Mouse (Mus musculus) forebrain, embryonic 15.5 days (tissue): ENCODE data around the gene Cdc42ep2. TPM values are rescaled to one million over a fixed set of nuclear protein-coding genes. Genes with fewer than 3 reads are reported as not detected.

ENCODE experiments used
- ATAC-seq: fragments of 200-750 bp; cut with Nextera tagmentation; replicated peaks from 2 replicates; pipeline ENCODE4 v1.8.0; 2017; ENCODE audit warnings: mild to moderate bottlenecking, moderate TSS enrichment, moderate library complexity
- H3K27ac ChIP-seq: fragments of 300-500 bp; sonication (generic); replicated peaks from 2 replicates; pipeline ENCODE4 v1.5.1; 2015; ENCODE audit warnings: mild to moderate bottlenecking, inconsistent platforms
- H3K27me3 ChIP-seq: fragments of 300-500 bp; sonication (generic); 2 replicates; pipeline ENCODE4 v1.6.1; 2015; ENCODE audit warnings: inconsistent platforms
- H3K36me3 ChIP-seq: fragments of 300-500 bp; sonication (generic); 2 replicates; pipeline ENCODE4 v1.6.1; 2015; ENCODE audit warnings: mild to moderate bottlenecking, inconsistent platforms
- H3K4me1 ChIP-seq: fragments of 300-500 bp; sonication (generic); 2 replicates; pipeline ENCODE4 v1.6.1; 2015; ENCODE audit warnings: inconsistent platforms
- H3K4me2 ChIP-seq: fragments of 300-500 bp; sonication (generic); replicated peaks from 2 replicates; pipeline ENCODE4 v1.6.1; 2015; ENCODE audit warnings: mild to moderate bottlenecking, inconsistent platforms
- H3K4me3 ChIP-seq: fragments of 300-500 bp; sonication (generic); 2 replicates; pipeline ENCODE4 v1.5.1; 2015; ENCODE audit warnings: mild to moderate bottlenecking, inconsistent platforms
- H3K9ac ChIP-seq: fragments of 300-500 bp; sonication (generic); replicated peaks from 2 replicates; pipeline ENCODE4 v1.6.1; 2015; ENCODE audit warnings: mild to moderate bottlenecking, inconsistent platforms
- H3K9me3 ChIP-seq: fragments of 300-500 bp; sonication (generic); 2 replicates; pipeline ENCODE4 v1.6.1; 2016; ENCODE audit warnings: inconsistent platforms
- WGBS: fragments of 180-500 bp; shearing (Covaris S2); methylation state at CpG from one replicate; pipeline ENCODE4 v1.1.7; 2015; ENCODE audit warnings: mixed read lengths; 5-methylcytosine and 5-hydroxymethylcytosine counted together
- polyA plus RNA-seq: library from polyadenylated mRNA; unstranded; fragments of >200 nt; fragmentation: Nextera tagmentation; extraction: Ambion mirVana; gene quantifications from 2 replicates; pipeline ENCODE4 v1.2.1, GENCODE M21; 2015

The Cdc42ep2 gene
- polyA plus RNA-seq, 1 experiment from 2014 or later: 10.1 TPM

DNA sequence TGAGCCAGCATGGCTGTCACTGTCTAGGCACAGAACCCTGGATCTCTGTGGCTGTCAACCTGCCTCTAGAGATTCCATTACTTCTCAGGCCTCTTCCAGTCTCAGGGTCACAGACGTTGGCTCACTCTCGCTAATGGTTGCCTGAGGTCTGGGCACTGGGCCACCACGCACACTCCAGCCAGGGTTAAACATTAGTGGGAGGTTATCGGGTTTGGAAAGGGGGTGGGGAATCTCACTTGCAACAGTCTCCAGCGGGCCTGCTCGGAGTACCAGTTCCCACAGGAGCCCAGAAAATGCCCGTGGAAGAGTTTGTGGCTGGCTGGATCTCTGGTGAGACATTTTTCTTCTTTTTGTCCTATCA, 46.3 kb downstream of the Cdc42ep2 start:
- Histone ChIP-seq H3K9me3 (no peaks in the 10 kb centered on the region), H3K36me3 (no peaks in the 10 kb centered on the region), H3K4me3 (no peak overlapping the region), H3K27me3 (no peaks in the 10 kb centered on the region), H3K27ac (no peak overlapping the region), H3K4me1 (peaks cover 27% of the 10 kb centered on the region), H3K4me2 (no peak overlapping the region), H3K9ac (peak overlapping the region; percentile 10; the same call in 1 of the 2 replicates)
- ATAC-seq: no peak
- WGBS: 69% methylated on average over 7 of the region's 7 CpGs

DNA sequence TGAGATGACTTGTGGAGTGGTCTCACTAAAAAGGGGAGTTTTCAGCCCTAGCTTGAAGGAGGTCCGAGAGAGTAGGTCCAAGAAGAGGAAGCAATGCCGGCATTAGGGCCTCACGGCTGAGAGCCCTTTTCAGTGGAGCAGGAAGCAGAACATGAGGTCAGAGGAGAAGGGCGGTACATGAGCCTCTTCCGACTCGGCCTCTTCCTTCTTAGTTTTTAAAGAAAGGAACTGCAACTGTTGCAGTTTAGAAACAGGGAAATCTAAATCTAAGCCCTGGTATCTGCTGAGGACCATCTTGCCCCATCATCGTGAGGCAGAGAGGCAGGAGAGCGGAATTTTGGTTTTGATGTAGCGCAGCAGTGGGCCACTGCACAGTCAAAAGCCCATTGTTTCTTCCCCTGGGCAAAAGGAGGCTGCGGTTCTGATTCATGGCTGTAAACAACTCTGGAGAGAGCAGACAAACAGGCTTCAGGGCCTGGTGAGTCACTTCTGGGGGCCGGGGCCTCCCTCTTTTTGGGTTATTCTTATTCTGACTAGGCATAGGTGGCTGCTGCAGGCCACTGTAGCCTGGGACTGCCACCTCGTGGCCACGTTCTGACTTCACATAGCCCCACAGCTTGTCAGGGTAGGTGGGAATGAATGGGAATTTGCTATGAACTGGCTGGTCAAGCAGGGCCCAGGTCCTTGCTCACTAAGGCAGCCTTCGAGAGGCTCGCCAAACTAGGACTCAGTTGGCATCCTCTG, 46.8 kb downstream of the Cdc42ep2 start, which contains the start of gene Slc25a45:
Gene Slc25a45, plus strand, starts transcription at position 191 of the 744 bp plus-strand sequence.
- H3K27me3 ChIP-seq: no peaks in the 10 kb centered on the region
- peak within 1 kb of the TSS; percentile 10; the same call in 1 of the 2 replicates for H3K9ac ChIP-seq
- 46% methylated on average over 15 of the region's 15 CpGs for WGBS
- H3K36me3 ChIP-seq: no peaks in the 10 kb centered on the region
- no peak within 1 kb of the TSS for H3K27ac ChIP-seq
- no peak within 1 kb of the TSS for H3K4me3 ChIP-seq
- H3K9me3 ChIP-seq: no peaks in the 10 kb centered on the region
- H3K4me2 ChIP-seq: no peak within 1 kb of the TSS
- peaks cover 28% of the 10 kb centered on the region for H3K4me1 ChIP-seq
- no peak for ATAC-seq

DNA sequence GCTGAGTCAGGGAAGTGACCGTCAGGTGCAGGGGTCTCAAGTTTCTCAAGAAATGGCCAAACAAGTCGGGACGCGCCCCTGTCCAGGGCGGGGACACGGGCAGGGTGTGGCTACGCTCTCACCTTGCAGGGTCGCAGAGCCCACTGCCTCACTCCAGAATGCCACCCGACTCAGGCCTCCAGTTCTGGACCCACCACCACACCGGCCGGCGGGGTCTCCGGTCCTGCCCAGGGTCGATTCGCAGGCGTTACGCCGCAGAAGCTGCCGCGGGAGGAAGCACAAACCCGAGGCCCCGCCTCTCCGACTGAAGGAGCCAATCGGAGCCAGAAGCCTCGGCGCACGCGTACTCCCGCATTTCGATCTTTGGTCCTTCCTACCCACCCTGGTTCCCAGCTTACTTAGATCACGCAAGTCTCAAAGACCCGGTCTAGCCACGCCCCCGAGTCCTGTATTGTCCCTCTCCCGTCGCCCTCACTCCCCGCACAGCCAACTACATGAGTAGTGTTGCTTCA, 49.6 kb downstream of the Cdc42ep2 start, which contains the start of gene Frmd8:
Gene Frmd8, minus strand, starts transcription at position 306 of the 512 bp plus-strand sequence.
- no peaks in the 10 kb centered on the region for H3K27me3 ChIP-seq
- H3K4me2 ChIP-seq: peak within 1 kb of the TSS; percentile 66
- WGBS: under 1% methylated on average over 37 of the region's 37 CpGs
- H3K36me3 ChIP-seq: no peaks in the 10 kb centered on the region
- peak within 1 kb of the TSS; percentile 75 for H3K27ac ChIP-seq
- H3K4me1 ChIP-seq: peaks cover 33% of the 10 kb centered on the region
- peak; percentile 93 for ATAC-seq
- H3K9me3 ChIP-seq: no peaks in the 10 kb centered on the region
- H3K4me3 ChIP-seq: peak within 1 kb of the TSS; percentile 66
- H3K9ac ChIP-seq: peak within 1 kb of the TSS; percentile 79

DNA sequence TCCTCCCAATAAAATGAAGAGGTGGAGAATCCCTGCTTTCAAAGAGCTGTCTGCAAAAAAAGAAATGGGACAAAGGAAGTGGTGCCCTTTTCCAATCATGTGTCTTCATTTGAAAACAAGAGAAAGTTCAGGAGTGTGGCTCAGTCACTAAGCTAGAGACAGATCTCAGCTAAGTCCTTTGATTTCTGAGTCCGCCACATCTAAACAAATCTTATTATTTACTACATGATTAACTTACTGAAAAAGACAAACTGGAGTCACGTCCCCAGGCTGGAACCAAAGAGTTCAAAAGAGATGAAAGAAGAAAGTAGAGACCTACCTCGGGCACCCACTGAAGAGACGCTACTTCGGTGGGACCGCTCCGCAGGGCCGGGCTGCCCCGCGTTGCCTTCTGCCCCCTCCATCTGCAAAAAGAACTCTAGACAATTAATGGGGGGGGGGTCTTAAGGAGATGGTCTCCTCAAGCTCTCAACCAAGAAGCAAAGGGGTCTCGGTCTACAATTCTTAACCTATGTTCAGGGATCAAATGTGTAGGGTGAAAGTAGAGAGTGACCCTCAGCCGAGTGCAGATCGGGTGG, 50.1 kb downstream of the Cdc42ep2 start:
- 6% methylated on average over 13 of the region's 13 CpGs for WGBS
- Histone ChIP-seq H3K4me2 (peak overlapping the region; percentile 66), H3K4me3 (peak overlapping the region; percentile 66), H3K27me3 (no peaks in the 10 kb centered on the region), H3K27ac (no peak overlapping the region), H3K36me3 (no peaks in the 10 kb centered on the region), H3K4me1 (peaks cover 33% of the 10 kb centered on the region), H3K9me3 (no peaks in the 10 kb centered on the region), H3K9ac (peak overlapping the region; percentile 79)
- ATAC-seq: no peak

DNA sequence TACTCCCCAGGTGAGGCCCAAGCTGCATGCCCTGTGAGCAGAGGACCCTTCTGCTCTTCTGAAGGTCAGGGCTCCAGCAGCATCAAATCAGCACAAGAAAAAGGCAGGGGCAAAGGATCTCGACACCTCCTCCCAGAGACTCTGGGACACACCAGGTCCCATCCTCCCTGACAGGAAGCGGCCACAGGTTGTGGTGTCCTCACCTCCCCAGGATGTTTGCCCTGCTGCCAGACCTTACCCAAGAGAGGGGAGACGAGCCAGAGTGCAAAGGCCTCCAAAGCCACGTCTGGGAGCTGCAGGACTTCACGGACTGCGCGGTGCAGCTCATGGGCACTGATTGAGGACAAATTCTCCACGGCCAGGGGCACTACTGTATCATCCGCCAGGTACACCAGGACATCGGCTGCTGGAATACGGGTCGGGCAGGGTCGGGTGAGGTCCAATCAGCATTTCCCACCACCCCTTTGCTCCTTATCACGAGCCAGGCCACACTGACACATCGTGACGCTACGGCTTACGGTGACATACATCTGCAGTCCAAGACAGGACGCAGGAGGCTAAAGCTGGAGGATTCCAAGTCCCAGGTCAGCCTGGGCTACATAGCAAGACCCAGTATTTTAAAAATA, 51.6 kb downstream of the Cdc42ep2 start:
- Histone ChIP-seq H3K27ac (no peak overlapping the region), H3K4me3 (no peak overlapping the region), H3K36me3 (peaks cover 11% of the 10 kb centered on the region; the same call in 1 of the 2 replicates), H3K4me1 (peaks cover 29% of the 10 kb centered on the region), H3K9ac (no peak overlapping the region), H3K4me2 (no peak overlapping the region), H3K9me3 (no peaks in the 10 kb centered on the region), H3K27me3 (no peaks in the 10 kb centered on the region)
- ATAC-seq: no peak
- WGBS: 91% methylated on average over 19 of the region's 19 CpGs

DNA sequence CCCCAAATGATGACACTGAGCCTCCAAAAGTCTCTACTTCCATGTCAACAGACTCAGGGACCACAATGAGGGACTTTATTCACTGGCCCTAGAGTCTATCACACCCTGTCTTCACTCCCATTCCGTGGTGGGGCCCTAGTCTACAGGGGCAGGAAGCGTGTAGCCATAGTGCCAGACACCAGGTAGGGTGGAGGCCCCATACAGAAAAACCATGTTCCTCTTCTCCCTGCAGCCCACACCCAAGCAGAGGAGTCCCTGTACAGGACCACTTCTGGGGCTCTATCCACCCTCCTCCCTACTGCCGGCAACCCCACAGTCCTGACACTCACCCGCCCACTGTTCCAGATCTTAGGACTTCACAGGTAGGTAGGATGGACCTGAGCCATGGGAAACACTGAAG, 52.1 kb downstream of the Cdc42ep2 start:
- Histone ChIP-seq H3K9ac (no peak overlapping the region), H3K36me3 (peaks cover 11% of the 10 kb centered on the region; the same call in 1 of the 2 replicates), H3K9me3 (no peaks in the 10 kb centered on the region), H3K4me2 (no peak overlapping the region), H3K4me3 (no peak overlapping the region), H3K4me1 (peaks cover 27% of the 10 kb centered on the region), H3K27me3 (no peaks in the 10 kb centered on the region), H3K27ac (no peak overlapping the region)
- WGBS: 93% methylated on average over 4 of the region's 4 CpGs
- no peak for ATAC-seq

DNA sequence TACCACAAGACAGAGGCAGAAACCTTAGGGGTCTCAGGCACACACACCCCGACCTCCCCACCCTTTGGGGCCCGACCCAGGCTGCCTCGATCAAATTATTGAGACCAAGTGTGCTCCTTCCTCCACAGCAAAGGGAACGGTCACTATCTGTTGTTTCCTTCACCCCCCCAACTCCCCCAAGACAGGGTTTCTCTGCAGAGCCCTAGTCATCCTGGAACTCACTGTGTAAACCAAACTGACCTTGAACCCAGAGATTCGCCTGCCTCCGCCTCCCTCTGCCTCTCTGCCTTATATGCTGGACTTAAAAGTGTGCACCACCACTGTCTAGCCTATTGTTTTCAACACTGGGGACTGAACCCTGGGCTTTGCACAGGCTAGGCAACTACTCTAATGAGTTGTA, 52.9 kb downstream of the Cdc42ep2 start:
- H3K9ac ChIP-seq: no peak overlapping the region
- WGBS: 60% methylated on average over 6 of the region's 6 CpGs
- peaks cover 27% of the 10 kb centered on the region for H3K4me1 ChIP-seq
- H3K4me3 ChIP-seq: no peak overlapping the region
- H3K9me3 ChIP-seq: no peaks in the 10 kb centered on the region
- peaks cover 11% of the 10 kb centered on the region; the same call in 1 of the 2 replicates for H3K36me3 ChIP-seq
- H3K4me2 ChIP-seq: no peak overlapping the region
- no peaks in the 10 kb centered on the region for H3K27me3 ChIP-seq
- no peak for ATAC-seq
- H3K27ac ChIP-seq: no peak overlapping the region

DNA sequence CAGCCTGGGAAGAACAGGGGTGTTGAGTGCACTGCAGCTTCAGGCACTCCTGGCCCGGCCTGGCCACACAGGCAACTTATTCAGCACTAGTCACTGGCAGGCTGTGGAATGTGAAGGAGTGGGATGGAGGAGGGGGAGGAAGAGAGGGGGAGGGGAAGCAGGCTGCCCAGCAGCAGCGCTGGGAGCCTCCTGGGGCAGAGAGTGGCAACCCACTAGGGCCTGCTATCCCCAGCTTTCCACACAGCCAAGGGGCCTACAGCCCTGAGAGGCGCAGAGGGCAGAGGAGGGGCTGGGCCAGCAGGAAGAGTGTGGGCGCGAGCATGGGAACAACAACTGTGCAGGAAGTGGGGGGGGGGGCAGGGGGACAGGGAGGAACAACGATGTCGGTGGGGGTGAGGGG, 53.3 kb downstream of the Cdc42ep2 start:
- Histone ChIP-seq H3K4me3 (no peak overlapping the region), H3K27ac (no peak overlapping the region; the same call in 1 of the 2 replicates), H3K36me3 (peaks cover 11% of the 10 kb centered on the region; the same call in 1 of the 2 replicates), H3K27me3 (no peaks in the 10 kb centered on the region), H3K4me2 (no peak overlapping the region), H3K9me3 (no peaks in the 10 kb centered on the region), H3K9ac (0 out of 2 replicates have a peak overlapping the region, but pooled peaks have one; percentile 34), H3K4me1 (peaks cover 27% of the 10 kb centered on the region)
- 4% methylated on average over 7 of the region's 7 CpGs for WGBS
- no peak for ATAC-seq

DNA sequence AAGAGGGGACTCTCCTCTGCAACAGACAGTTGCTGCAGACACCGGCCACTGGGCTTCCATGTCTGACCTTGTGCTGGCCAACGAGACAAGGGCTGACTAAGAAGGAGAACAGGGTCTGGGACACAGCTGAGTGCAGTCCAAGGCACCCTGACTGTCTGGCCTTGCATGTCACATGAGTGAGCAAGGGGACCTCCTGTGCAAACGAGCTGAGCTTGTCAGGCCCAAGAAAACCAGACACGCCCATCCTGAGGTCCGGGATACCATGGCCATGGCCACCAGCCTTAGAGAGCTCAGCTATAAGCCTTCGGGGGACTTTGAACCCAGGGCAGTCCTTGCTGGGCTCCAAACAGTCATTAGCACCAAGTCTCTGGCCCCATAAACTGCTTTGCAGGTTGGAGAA, 56.5 kb downstream of the Cdc42ep2 start:
- ATAC-seq: no peak
- Histone ChIP-seq H3K4me1 (peaks cover 6% of the 10 kb centered on the region), H3K27me3 (no peaks in the 10 kb centered on the region), H3K4me3 (no peak overlapping the region), H3K4me2 (no peak overlapping the region), H3K9ac (no peak overlapping the region), H3K27ac (no peak overlapping the region), H3K36me3 (peaks cover 23% of the 10 kb centered on the region), H3K9me3 (no peaks in the 10 kb centered on the region)
- WGBS: 87% methylated on average over 6 of the region's 6 CpGs

Other genes starting within 250 kb of the Cdc42ep2 start
- gene Map3k11, start 236.1 kb downstream of the Cdc42ep2 start, polyA plus RNA-seq: 12.2 and 13.0 TPM in 2 replicates
- 27.6 and 29.1 TPM in 2 replicates for gene Pcnx3, start 235.9 kb downstream of the Cdc42ep2 start, polyA plus RNA-seq
- 0.33 TPM in 1 of 2 replicates, not detected in the other for gene Kcnk7, start 220.4 kb downstream of the Cdc42ep2 start, polyA plus RNA-seq
- gene Ehbp1l1, start 198.5 kb downstream of the Cdc42ep2 start, polyA plus RNA-seq: 11.1 and 13.3 TPM in 2 replicates
- gene Fam89b, start 195.2 kb downstream of the Cdc42ep2 start, polyA plus RNA-seq: 190 and 200 TPM in 2 replicates
- 10.6 and 14.3 TPM in 2 replicates for gene Ltbp3, start 183.9 kb downstream of the Cdc42ep2 start, polyA plus RNA-seq
- gene Scyl1, start 153.4 kb downstream of the Cdc42ep2 start, polyA plus RNA-seq: 66.9 and 67.9 TPM in 2 replicates
- gene Frmd8, start 49.5 kb downstream of the Cdc42ep2 start, polyA plus RNA-seq: 19.5 and 23.3 TPM in 2 replicates
- gene Slc25a45, start 47.0 kb downstream of the Cdc42ep2 start, polyA plus RNA-seq: 1.2 and 1.7 TPM in 2 replicates
- 12.9 and 14.3 TPM in 2 replicates for gene Tigd3, start 30.7 kb downstream of the Cdc42ep2 start, polyA plus RNA-seq
- gene Dpf2, start 11.8 kb downstream of the Cdc42ep2 start, polyA plus RNA-seq: 120 and 137 TPM in 2 replicates
- 35.5 and 36.2 TPM in 2 replicates for gene Pola2, start 39.4 kb upstream of the Cdc42ep2 start, polyA plus RNA-seq
- not detected in 2 replicates for gene Slc22a20, start 61.3 kb upstream of the Cdc42ep2 start, polyA plus RNA-seq
- gene Capn1, start 91.1 kb upstream of the Cdc42ep2 start, polyA plus RNA-seq: 1.6 and 1.8 TPM in 2 replicates
- 25.7 and 26.5 TPM in 2 replicates for gene Syvn1, start 121.8 kb upstream of the Cdc42ep2 start, polyA plus RNA-seq
- gene Mrpl49, start 133.0 kb upstream of the Cdc42ep2 start, polyA plus RNA-seq: 71.5 and 72.4 TPM in 2 replicates
- 582 and 618 TPM in 2 replicates for gene Fau, start 133.0 kb upstream of the Cdc42ep2 start, polyA plus RNA-seq
- gene Znhit2, start 136.4 kb upstream of the Cdc42ep2 start, polyA plus RNA-seq: 33.0 and 35.9 TPM in 2 replicates
- gene Tm7sf2, start 143.6 kb upstream of the Cdc42ep2 start, polyA plus RNA-seq: 34.9 and 36.3 TPM in 2 replicates
- gene Vps51, start 152.4 kb upstream of the Cdc42ep2 start, polyA plus RNA-seq: 76.3 and 89.3 TPM in 2 replicates
- gene Tmem262, start 155.2 kb upstream of the Cdc42ep2 start, polyA plus RNA-seq: not detected in 2 replicates
- 2.1 and 2.6 TPM in 2 replicates for gene Gm28374, start 157.4 kb upstream of the Cdc42ep2 start, polyA plus RNA-seq
- gene Zfpl1, start 160.1 kb upstream of the Cdc42ep2 start, polyA plus RNA-seq: 80.8 and 83.5 TPM in 2 replicates
- gene Cdca5, start 160.2 kb upstream of the Cdc42ep2 start, polyA plus RNA-seq: 19.3 and 22.3 TPM in 2 replicates
- 0.31 and 0.37 TPM in 2 replicates for gene AC131692.1, start 169.6 kb upstream of the Cdc42ep2 start, polyA plus RNA-seq
- gene Naaladl1, start 181.0 kb upstream of the Cdc42ep2 start, polyA plus RNA-seq: 0.33 and 0.53 TPM in 2 replicates
- 53.5 and 56.5 TPM in 2 replicates for gene Sac3d1, start 193.8 kb upstream of the Cdc42ep2 start, polyA plus RNA-seq
- 43.1 and 45.6 TPM in 2 replicates for gene Snx15, start 203.5 kb upstream of the Cdc42ep2 start, polyA plus RNA-seq
- 0.13 TPM in 1 of 2 replicates, not detected in the other for gene Batf2, start 216.2 kb upstream of the Cdc42ep2 start, polyA plus RNA-seq
- 84.4 and 90.1 TPM in 2 replicates for gene Arl2, start 216.7 kb upstream of the Cdc42ep2 start, polyA plus RNA-seq